Mouse (Mus musculus): ENCODE results near the gene Traf3ip3. TPM values are rescaled to one million over a fixed set of nuclear protein-coding genes. Genes with fewer than 3 reads are reported as not detected.

Traf3ip3 gene
- polyA plus RNA-seq, 1 experiment = 2.1 TPM

DNA sequence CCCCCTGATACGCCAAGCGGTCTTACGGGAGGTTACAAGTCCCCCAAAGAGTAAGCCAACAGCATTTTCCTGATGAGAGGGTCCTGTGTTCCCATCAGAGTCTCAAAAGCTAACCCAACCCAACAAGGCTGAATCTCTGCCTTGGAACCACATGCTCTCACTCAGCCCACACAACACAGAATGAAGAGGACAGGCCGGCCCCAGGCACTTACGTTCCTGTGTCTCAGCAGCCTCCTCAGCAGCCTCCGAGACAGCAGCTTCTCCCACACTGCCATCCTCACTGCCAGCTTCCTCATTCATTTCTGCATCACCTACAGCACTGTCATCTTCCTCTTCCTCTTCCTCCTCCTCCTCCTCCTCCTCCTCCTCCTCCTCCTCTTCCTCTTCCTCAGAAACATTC lies 73.4 kb downstream of the Traf3ip3 start:
- TF ChIP-seq GATA1 (IDR thresholded peaks at IDR 0.05; ENCODE audit: low read length) = no peak

DNA sequence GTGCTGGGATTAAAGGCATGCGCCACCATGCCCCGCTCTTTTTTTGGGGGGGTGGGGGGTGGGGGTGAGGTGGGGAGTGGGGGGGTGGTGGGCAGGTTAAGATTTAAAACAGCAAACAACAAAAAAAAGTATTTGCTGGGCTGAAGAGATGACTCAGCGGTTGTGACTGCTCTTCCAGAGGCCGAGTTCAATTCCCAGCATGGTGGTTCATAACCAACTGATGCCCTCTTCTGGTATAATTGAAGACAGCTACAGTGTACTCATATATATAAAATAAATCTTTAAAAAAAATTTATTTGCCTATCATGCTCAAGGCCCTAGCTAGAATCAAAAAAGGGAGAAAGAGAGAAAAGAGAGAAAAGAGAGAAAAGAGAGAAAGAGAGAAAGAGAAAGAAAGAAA lies 75.7 kb downstream of the Traf3ip3 start:
- TF ChIP-seq GATA1 (IDR thresholded peaks at IDR 0.05; ENCODE audit: low read length) = no peak

Other genes starting within 250 kb of the Traf3ip3 start
- not detected in 2 replicates for gene Syt14, start 165.9 kb downstream of the Traf3ip3 start, polyA plus RNA-seq (2012)
- 2.1 and 3.0 TPM in 2 replicates for gene Diexf, start 71.4 kb downstream of the Traf3ip3 start, polyA plus RNA-seq (2012)
- 0.08 and 0.09 TPM in 2 replicates for gene Irf6, start 48.6 kb downstream of the Traf3ip3 start, polyA plus RNA-seq (2012)
- 2.5 and 2.6 TPM in 2 replicates for gene A130010J15Rik, start 33.7 kb downstream of the Traf3ip3 start, polyA plus RNA-seq (2012)
- not detected in 2 replicates for gene Lamb3, start 6.0 kb upstream of the Traf3ip3 start, polyA plus RNA-seq (2012)
- gene Hsd11b1, start 62.4 kb upstream of the Traf3ip3 start, polyA plus RNA-seq (2012) = not detected in 2 replicates
- not detected in 2 replicates for gene G0s2, start 71.5 kb upstream of the Traf3ip3 start, polyA plus RNA-seq (2012)
- gene Camk1g, start 168.6 kb upstream of the Traf3ip3 start, polyA plus RNA-seq (2012) = not detected in 2 replicates

Data from G1E-ER4 (cell line).